Mouse (Mus musculus) kidney, embryonic 15.5 days (tissue): Measurements from ENCODE around the gene Eipr1. TPM values are rescaled to one million over a fixed set of nuclear protein-coding genes. Genes with fewer than 3 reads are reported as not detected.

Source experiments
- ATAC-seq: fragments of 200-750 bp; cut with Nextera tagmentation; replicated peaks from 2 replicates; pipeline ENCODE4 v1.8.0; 2017; ENCODE audit warnings: moderate TSS enrichment; ENCODE audit not compliant: low FRiP score
- H3K27ac ChIP-seq: fragments of 300-500 bp; sonication (generic); 2 replicates; pipeline ENCODE4 v1.5.1; 2015; ENCODE audit warnings: mild to moderate bottlenecking, inconsistent platforms
- H3K27me3 ChIP-seq: fragments of 300-500 bp; sonication (generic); 2 replicates; pipeline ENCODE4 v1.6.1; 2015; ENCODE audit warnings: inconsistent platforms
- H3K36me3 ChIP-seq: fragments of 300-500 bp; sonication (generic); 2 replicates; pipeline ENCODE4 v1.6.1; 2015; ENCODE audit warnings: inconsistent platforms
- H3K4me1 ChIP-seq: fragments of 300-500 bp; sonication (generic); 2 replicates; pipeline ENCODE4 v1.6.1; 2015; ENCODE audit warnings: inconsistent platforms
- H3K4me2 ChIP-seq: fragments of 300-500 bp; sonication (generic); 2 replicates; pipeline ENCODE4 v1.6.1; 2015; ENCODE audit warnings: moderate library complexity, mild to moderate bottlenecking, inconsistent platforms
- H3K4me3 ChIP-seq: fragments of 300-500 bp; sonication (generic); replicated peaks from 2 replicates; pipeline ENCODE4 v1.5.1; 2015; ENCODE audit warnings: mild to moderate bottlenecking, inconsistent platforms
- H3K9ac ChIP-seq: fragments of 300-500 bp; sonication (generic); 2 replicates; pipeline ENCODE4 v1.6.1; 2015; ENCODE audit warnings: mild to moderate bottlenecking, inconsistent platforms
- H3K9me3 ChIP-seq: fragments of 300-500 bp; sonication (generic); replicated peaks from 2 replicates; pipeline ENCODE4 v1.6.1; 2016; ENCODE audit warnings: inconsistent platforms
- WGBS: fragments of 180-500 bp; shearing (Covaris S2); methylation state at CpG from one replicate; pipeline ENCODE4 v1.1.7; 2015; ENCODE audit warnings: mixed read lengths; 5-methylcytosine and 5-hydroxymethylcytosine counted together
- polyA plus RNA-seq: library from polyadenylated mRNA; unstranded; fragments of >200 nt; fragmentation: Nextera tagmentation; extraction: Ambion mirVana; gene quantifications from 2 replicates; pipeline ENCODE4 v1.2.1, GENCODE M21; 2015

Eipr1 gene
- polyA plus RNA-seq = 33.9 and 36.6 TPM in 2 replicates

DNA sequence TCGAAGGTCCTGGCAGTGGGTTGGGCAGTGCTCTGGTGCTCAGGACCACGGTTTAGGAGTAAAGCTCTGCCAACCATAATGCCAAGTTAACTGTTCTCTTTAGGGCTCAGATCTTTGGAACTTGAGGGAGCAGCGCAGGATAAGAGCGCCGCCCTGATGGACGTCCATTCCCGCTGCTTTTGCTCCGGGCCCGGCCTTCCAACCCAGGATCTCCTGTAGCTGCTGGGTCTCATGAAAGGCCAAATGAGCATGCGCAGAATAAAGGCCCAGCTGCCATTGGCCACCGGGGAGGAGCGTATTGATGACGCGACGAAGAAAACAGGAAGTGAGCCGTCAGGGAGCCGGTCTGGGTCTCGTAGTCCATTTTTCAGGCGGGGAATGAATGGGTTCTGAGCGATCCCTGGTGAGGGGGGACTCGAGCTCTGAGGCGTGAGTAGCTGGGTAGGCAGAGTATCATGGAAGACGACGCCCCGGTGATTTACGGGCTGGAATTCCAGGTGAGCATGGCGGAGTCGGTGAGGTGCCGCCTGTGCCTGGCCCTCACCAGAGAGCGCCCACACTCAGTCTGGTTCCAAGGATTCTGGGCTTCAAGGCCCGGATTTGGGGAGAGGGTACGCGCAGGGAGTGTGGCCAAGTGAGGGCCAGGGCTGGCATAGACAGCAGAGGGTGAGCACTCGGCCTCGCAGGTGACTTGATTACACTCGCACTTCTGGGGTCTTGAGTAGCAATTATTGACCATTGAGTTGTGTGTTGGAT, at the start of gene Eipr1:
Gene Eipr1 (plus strand): TSS at position 296 of the 756 bp plus-strand sequence.
- H3K9ac ChIP-seq = peak within 1 kb of the TSS; percentile 60
- H3K27me3 ChIP-seq = no peaks in the 10 kb centered on the region
- H3K4me1 ChIP-seq = peaks cover 35% of the 10 kb centered on the region
- WGBS = 4% methylated on average over 36 of the region's 36 CpGs
- peak within 1 kb of the TSS; percentile 79 for H3K4me3 ChIP-seq
- H3K36me3 ChIP-seq = peaks cover 6% of the 10 kb centered on the region
- peak within 1 kb of the TSS; percentile 87 for H3K4me2 ChIP-seq
- H3K9me3 ChIP-seq = no peaks in the 10 kb centered on the region
- H3K27ac ChIP-seq = peak within 1 kb of the TSS; percentile 59; the same call in 1 of the 2 replicates
- peak; percentile 75 for ATAC-seq

DNA sequence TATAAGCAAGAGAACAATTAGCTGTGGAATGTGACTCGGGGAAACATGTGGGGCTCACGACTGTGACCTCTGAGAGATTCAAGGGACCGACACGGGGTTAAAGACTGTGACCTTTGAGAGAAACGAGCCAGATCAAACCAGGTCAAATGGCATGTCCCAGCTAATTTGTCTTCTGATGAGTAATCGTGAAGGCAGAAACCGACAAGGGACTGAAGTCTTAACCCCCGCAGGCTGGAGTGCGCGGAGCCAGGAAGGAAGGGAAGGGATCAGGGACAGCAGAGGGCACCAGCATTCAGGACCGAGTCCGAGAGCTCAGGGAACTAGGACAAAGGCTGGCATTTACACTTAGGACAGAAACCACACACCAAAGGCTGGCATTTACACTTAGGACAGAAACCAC, 47.2 kb upstream of the Eipr1 start:
- 0 out of 2 replicates have a peak overlapping the region, but pooled peaks have one; percentile 10 for H3K9ac ChIP-seq
- H3K27me3 ChIP-seq = no peaks in the 10 kb centered on the region
- no peaks in the 10 kb centered on the region for H3K9me3 ChIP-seq
- peaks cover 21% of the 10 kb centered on the region for H3K36me3 ChIP-seq
- H3K4me1 ChIP-seq = peaks cover 24% of the 10 kb centered on the region
- peak overlapping the region; percentile 27; the same call in 1 of the 2 replicates for H3K27ac ChIP-seq
- no peak overlapping the region for H3K4me3 ChIP-seq
- peak overlapping the region; percentile 27; the same call in 1 of the 2 replicates for H3K4me2 ChIP-seq
- 9% methylated on average over 12 of the region's 12 CpGs for WGBS
- peak; percentile 37; the same call in 1 of the 2 replicates for ATAC-seq

DNA sequence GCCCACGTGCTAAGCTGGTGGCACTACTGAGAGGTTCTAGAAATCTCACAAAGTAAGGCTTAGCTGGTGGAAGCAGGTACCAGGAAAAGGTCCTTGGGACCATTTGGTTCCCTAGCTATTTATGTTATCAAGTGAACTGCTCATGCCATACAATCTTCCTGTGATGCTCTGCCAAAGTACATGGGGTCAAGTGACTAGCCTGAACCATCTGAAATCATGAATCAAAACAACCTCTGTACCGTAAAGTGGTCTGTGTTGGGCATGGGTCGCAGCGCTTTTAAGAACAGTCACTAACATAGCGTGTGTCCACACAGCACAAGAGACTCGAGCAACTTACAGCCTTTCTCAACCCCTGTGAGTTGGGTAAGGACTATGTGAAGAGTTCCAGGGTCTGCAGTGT, 46.4 kb upstream of the Eipr1 start:
- peaks cover 30% of the 10 kb centered on the region for H3K36me3 ChIP-seq
- no peak overlapping the region for H3K9ac ChIP-seq
- no peak for ATAC-seq
- H3K9me3 ChIP-seq = no peaks in the 10 kb centered on the region
- WGBS = 82% methylated on average over 6 of the region's 6 CpGs
- H3K4me3 ChIP-seq = no peak overlapping the region
- H3K27ac ChIP-seq = no peak overlapping the region
- peaks cover 21% of the 10 kb centered on the region for H3K4me1 ChIP-seq
- no peaks in the 10 kb centered on the region for H3K27me3 ChIP-seq
- H3K4me2 ChIP-seq = no peak overlapping the region

DNA sequence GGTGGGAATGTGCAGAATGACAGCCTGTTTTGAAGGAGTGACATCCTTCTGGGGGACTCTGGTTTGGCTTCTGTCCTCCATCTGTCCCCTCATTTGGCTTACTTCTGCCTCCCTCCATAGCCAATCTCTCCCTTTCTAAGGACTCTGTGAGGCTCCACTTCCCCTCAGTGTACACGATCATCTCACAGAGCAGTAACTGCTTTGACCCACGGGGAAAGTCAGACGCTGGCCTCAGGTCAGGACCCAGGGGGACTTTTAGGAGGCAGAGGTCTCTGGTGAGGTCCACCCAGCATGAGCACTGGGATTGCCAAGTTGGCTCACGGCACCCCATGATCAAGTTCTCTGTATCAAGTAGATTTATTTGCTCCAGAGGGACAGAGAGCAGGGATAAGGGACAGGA, 43.4 kb upstream of the Eipr1 start:
- no peak for ATAC-seq

DNA sequence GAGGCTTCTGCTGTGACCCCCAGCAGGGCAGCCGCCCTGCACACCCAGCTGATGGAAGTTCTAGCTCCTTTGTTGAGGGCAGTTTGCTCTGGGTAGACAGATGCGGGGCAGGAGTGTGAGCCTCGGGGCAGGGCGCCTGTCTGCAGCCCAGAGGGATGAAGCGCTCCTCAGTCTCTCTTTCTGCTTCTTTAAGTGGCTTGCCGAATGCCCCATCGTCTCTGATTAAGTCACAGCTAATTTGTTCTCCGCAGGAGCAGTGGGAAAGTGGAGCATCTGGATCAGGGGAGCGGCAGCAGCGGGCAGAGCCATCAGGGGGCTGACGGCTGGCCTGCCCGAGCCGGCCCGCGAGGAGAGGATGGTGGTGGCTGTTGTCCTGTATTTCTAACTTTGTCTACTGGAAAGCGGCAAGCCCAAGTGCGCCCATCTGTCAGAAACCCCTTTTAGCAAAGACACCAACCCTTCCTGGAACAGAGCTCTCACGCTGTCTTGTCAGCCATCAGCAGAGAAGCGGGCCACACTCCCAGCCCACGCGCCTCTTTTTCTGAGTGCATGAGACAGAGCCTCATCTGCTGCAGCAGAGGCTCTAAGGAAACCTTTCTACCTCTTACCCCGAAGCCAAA, 40.9 kb upstream of the Eipr1 start:
- Histone ChIP-seq H3K27me3 (no peaks in the 10 kb centered on the region), H3K4me3 (no peak overlapping the region), H3K9ac (no peak overlapping the region), H3K27ac (no peak overlapping the region), H3K4me1 (no peaks in the 10 kb centered on the region), H3K9me3 (no peaks in the 10 kb centered on the region), H3K36me3 (peaks cover 61% of the 10 kb centered on the region), H3K4me2 (no peak overlapping the region)
- 91% methylated on average over 22 of the region's 22 CpGs for WGBS
- no peak for ATAC-seq

More for the DNA sequence above, 43.4 kb upstream of the Eipr1 start:
- Histone ChIP-seq H3K27me3 (no peaks in the 10 kb centered on the region), H3K36me3 (peaks cover 50% of the 10 kb centered on the region), H3K4me2 (no peak overlapping the region), H3K4me3 (no peak overlapping the region), H3K9me3 (no peaks in the 10 kb centered on the region), H3K4me1 (peaks cover 15% of the 10 kb centered on the region), H3K27ac (no peak overlapping the region), H3K9ac (no peak overlapping the region)
- WGBS = 73% methylated on average over 4 of the region's 4 CpGs

DNA sequence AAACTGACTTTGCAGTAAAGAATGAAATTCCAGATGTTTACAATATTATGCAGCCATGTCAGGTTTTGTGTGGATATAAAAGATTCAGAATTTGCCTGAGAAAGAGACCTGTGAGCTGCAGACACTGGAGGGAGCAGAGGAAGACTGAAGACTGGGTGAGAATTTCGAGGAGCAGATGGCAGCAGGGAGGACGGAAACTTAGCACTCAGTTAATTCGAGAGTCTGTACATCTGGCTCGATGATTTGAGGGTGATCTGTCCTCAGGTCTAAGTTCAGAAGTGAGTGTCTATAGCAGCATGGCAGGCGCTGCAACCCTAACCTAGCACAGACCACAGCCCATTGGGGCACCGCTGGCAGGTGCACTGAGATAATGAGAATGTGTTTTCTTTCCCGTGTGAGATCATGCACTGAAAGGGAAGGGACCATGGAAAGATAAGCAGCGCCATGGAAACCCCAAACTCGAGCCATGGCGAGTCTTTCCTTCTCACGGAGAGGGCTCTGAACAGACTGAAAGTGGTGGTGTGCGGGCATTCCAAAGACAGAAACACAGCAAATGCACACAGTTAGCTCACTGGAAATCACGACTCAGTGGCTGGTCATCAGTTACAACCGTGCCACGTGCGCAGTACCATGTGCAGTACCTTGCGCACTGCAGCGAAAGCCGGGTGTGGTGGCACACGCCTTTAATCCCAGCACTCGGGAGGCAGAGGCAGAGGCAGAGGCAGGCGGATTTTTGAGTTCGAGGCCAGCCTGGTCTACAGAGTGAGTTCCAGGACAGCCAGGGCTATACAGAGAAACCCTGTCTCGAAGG, 36.6 kb upstream of the Eipr1 start:
- no peak overlapping the region for H3K4me2 ChIP-seq
- no peaks in the 10 kb centered on the region for H3K9me3 ChIP-seq
- H3K27ac ChIP-seq = no peak overlapping the region
- no peak for ATAC-seq
- no peaks in the 10 kb centered on the region for H3K4me1 ChIP-seq
- WGBS = 85% methylated on average over 24 of the region's 24 CpGs
- peaks cover 62% of the 10 kb centered on the region for H3K36me3 ChIP-seq
- H3K4me3 ChIP-seq = no peak overlapping the region
- H3K27me3 ChIP-seq = no peaks in the 10 kb centered on the region
- no peak overlapping the region for H3K9ac ChIP-seq

DNA sequence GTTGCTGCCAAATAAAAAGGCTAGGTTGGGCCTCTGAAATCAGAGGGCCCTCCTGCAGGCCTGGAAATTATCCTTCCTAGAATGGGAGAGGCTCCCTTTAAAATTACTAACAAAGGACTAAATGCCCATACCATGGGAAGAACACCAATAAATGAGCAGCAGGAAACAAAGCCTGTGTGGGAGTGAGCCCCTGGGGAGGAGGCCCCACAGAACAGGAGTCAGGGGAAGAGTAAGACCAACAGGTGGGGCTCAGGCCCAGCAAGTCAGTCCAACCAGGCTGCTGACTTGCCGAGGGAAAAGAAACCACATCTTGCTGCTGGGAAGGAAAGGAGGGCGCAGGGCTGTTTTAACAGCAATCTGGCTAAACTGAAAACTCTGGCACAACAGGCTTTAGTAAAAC, 34.5 kb upstream of the Eipr1 start:
- Histone ChIP-seq H3K27me3 (no peaks in the 10 kb centered on the region), H3K9ac (no peak overlapping the region), H3K4me3 (no peak overlapping the region), H3K36me3 (peaks cover 62% of the 10 kb centered on the region), H3K9me3 (no peaks in the 10 kb centered on the region), H3K4me2 (no peak overlapping the region), H3K4me1 (no peaks in the 10 kb centered on the region), H3K27ac (no peak overlapping the region)
- WGBS = 68% methylated on average over 2 of the region's 2 CpGs
- no peak for ATAC-seq

DNA sequence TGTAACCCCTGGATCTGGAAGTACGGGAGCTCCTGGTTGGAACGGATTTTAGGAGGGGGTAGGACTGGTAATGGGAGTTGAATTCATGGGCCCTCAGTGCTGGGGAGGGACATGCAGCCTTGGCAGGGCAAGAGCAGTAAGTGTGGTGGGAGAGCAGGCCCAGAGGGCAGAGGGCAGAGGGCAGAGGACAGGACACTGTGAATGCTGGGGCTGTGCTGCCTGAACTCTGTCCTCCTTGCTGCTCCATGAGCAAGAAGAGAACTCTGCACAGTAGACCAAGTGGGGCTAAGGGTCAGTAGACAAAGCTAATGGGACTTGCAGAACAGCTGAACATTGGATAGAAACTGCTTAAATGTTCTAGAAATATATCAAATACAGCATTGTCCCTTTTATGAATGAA, 33.5 kb upstream of the Eipr1 start:
- Histone ChIP-seq H3K27ac (no peak overlapping the region), H3K27me3 (no peaks in the 10 kb centered on the region), H3K4me2 (no peak overlapping the region), H3K9ac (no peak overlapping the region), H3K4me1 (no peaks in the 10 kb centered on the region), H3K36me3 (peaks cover 61% of the 10 kb centered on the region), H3K9me3 (no peaks in the 10 kb centered on the region), H3K4me3 (no peak overlapping the region)
- ATAC-seq = no peak
- 95% methylated on average over 2 of the region's 2 CpGs for WGBS

DNA sequence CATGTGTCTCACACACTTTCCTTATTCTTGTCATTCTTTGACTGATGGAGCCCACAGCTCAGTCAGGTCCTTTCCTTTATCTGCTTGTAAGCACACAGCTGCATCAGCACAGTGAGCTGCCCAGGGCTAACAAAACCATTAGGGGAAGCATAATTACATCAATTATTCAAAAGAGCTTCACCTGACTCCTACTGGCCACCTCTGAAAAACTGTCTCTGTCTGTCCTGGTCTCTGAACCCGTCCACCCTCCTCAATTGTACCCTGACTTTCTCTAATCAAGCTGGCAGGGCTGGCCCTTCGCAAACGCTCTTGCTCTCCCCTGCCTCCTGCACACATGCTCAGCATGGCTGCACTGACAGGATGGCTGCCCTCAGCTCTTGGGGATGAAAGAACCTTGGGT, 27.2 kb upstream of the Eipr1 start:
- no peak for ATAC-seq
- Histone ChIP-seq H3K27ac (no peak overlapping the region), H3K4me3 (no peak overlapping the region), H3K9me3 (no peaks in the 10 kb centered on the region), H3K36me3 (peaks cover 59% of the 10 kb centered on the region), H3K9ac (no peak overlapping the region), H3K4me2 (no peak overlapping the region), H3K27me3 (no peaks in the 10 kb centered on the region), H3K4me1 (no peaks in the 10 kb centered on the region)
- WGBS = 78% methylated on average over 3 of the region's 3 CpGs

DNA sequence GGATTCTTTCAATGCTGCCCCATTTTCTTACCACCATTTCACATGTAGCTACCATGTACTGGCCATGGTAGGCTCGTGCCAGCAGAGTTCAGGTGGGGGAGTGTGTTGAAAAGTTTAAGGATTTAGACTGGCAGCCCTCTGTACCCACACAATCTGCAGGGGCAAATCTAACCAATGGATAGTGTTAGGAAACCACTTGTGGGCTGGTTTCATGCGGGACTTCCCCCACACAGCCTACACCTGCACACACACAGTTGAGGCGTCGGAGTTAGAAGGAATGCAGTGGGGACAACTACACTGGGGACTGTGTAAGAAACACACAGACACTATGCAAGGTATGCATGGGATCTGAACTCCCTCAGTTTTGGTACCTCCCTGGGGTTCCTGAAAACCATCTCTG, 25.4 kb upstream of the Eipr1 start:
- Histone ChIP-seq H3K9me3 (no peaks in the 10 kb centered on the region), H3K9ac (no peak overlapping the region), H3K27ac (no peak overlapping the region), H3K27me3 (no peaks in the 10 kb centered on the region), H3K4me3 (no peak overlapping the region), H3K36me3 (peaks cover 50% of the 10 kb centered on the region), H3K4me1 (no peaks in the 10 kb centered on the region), H3K4me2 (no peak overlapping the region)
- no peak for ATAC-seq
- WGBS = 89% methylated on average over 4 of the region's 4 CpGs

DNA sequence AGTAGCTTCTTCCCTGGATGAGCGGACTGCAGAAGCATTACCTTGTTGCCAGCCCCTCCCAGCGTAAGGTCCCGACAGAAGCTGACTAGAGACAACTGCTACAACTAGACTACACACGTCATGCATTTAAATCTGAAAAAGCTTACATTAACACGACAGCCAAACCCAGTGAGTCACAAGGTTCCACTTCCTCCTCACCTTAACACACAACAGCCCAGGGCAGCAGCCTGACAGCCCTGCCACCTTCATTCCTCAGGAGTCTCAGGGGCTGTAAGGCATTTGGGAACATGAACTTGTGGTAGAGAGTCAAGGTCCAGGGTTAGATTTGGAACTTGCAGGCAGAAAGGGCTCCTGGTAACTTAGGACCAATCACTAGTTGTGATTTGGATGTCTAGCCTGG, 24.5 kb upstream of the Eipr1 start:
- Histone ChIP-seq H3K4me3 (no peak overlapping the region), H3K27me3 (no peaks in the 10 kb centered on the region), H3K27ac (no peak overlapping the region), H3K9me3 (no peaks in the 10 kb centered on the region), H3K4me1 (no peaks in the 10 kb centered on the region), H3K36me3 (peaks cover 47% of the 10 kb centered on the region), H3K4me2 (no peak overlapping the region), H3K9ac (no peak overlapping the region)
- WGBS = 80% methylated on average over 5 of the region's 5 CpGs
- no peak for ATAC-seq

DNA sequence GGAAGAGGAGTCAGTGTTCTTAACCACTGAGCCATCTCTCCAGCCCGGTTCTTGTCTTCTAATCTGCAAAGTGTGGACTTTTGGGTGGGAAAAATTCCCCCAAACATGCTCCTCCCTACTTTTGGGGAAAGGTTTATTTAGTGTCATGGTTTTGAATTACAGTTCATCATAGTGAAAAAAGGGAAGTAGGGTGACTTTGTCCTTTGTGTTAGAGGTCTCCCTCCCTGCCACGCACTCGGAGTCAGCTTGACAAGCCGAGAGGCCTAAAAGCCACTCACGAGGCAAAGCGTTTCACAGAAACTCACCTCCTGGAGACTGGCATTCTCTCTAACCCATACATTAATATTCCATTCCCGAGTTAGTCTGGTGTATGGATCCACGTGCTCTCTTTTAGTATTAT, 19.0 kb upstream of the Eipr1 start:
- Histone ChIP-seq H3K4me3 (no peak overlapping the region), H3K9me3 (no peaks in the 10 kb centered on the region), H3K27ac (no peak overlapping the region), H3K4me1 (no peaks in the 10 kb centered on the region), H3K4me2 (no peak overlapping the region), H3K9ac (no peak overlapping the region), H3K36me3 (peaks cover 69% of the 10 kb centered on the region), H3K27me3 (no peaks in the 10 kb centered on the region)
- ATAC-seq = no peak
- 93% methylated on average over 8 of the region's 8 CpGs for WGBS
